Mouse (Mus musculus): ENCODE measurements around the gene Taf11.

GRCm38 (mm10) chr17:27941698-27942097 lies 32.1 kb upstream of the Taf11 start:
- TF ChIP-seq CTCF (IDR thresholded peaks at IDR 0.05) (no peak), EP300 (IDR thresholded peaks at IDR 0.05) (no peak)

All from lung, postnatal 0 days (tissue).